Mouse (Mus musculus): Measurements from ENCODE around the gene Klre1.
"Not testable (repeated sequence)": the region's sequence is repeated elsewhere in the genome, so short reads cannot be mapped to it uniquely, and the experiment has no call there.

The Klre1 gene

DNA sequence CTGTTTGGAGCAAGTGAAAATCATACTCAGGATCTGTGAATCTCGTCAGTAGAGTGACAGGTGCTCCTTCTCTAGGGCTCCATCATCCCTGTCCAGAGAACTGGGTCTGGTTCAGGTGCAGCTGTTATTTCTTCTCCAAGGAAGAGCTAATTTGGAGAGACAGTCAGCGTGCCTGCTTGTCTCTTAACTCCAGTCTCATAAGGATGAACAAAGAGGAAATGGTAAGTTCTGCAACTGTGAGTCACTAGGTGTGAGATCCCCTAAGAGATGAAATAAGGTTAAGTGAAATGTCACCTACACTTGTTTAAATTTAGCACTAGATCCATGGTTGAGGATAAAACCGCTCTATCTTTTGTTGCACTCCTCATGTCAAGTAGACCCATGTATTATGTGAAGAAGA lies 5.3 kb downstream of the Klre1 start:
- no peak for DNase-seq (ENCODE audit: low read depth)

DNA sequence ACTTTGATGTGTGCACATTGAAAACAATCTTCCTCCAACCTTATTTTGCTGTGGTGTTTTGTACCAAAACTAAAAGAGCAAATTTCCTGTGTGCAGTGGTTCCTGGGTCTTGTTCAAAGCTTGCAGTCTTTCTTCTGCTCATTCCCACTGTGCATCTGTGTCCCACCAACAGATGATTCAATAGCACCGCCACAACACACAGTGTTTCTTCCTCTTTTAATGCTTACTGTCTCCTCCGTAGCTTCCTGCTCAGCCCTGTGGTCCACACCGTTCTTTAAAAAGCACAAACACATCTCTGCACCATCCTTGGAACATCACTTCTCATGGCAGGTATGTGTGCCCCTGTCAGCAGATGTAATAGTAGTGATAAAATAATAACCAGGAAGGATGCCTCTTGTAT lies 13.8 kb downstream of the Klre1 start, which contains the start of gene Klrd1:
TSS of gene Klrd1 (plus strand) at position 275 of the 400 bp plus-strand sequence.
- no peak for DNase-seq (ENCODE audit: low read depth)

DNA sequence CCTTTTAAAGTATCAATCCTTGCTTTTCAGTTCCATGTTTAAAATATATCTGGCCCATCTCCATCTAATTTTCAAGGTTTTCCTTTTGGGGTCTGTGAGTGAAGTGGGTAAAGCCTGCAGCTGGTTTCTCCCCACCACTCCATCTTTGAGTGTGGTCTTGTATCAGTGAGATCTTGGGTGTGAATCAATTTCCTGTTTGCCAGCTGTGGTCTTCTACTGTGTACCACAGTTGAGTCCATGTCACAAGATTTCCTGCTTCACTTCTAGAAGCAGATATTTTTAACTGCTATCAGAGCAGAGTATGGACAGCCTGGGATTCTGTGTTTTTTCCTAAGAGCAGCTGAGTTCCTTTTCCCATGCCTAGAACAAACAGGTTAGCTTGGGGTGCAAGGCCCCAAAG lies 30.7 kb downstream of the Klre1 start:
- DNase-seq (ENCODE audit: low read depth) = no peak

DNA sequence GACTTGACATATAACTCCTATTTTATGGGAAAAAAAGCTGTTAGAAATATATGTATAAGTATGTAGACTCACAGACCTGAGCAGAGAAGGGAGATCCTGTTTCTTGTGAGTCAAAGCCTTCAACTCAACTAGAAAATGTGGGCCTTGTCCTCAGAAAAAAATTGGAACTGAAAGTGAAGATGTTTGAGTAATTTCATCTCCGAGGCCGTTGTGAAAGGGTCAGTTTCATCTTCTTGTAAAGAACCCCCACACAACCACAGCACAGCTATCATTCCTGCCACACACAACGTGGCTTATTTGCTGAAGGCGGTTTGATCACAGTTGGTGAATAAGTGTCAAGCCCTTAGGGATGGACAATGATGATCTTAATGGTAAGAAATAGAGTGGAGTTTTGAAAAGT lies 46.0 kb downstream of the Klre1 start, which contains the start of gene Klrk1:
TSS of gene Klrk1 (minus strand) at position 130 of the 400 bp plus-strand sequence.
- DNase-seq (ENCODE audit: low read depth) = no peak

DNA sequence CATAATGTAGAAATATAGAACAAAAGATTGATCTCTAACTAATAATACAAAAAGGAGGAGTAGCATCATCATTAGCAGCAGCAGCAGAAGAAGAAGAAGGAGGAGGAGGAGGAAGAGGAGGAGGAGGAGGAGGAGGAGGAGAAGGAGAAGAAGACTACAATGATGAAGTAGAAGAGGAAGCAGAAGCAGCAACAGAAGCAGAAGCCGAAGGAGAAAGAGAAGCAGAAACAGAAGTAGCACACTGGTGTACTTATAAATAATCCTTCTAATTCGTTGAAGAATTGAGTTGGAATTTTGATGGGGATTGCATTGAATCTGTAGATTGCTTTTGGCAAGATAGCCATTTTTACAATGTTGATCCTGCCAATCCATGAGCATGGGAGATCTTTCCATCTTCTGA lies 53.3 kb downstream of the Klre1 start:
- not testable (repeated sequence) for DNase-seq (ENCODE audit: low read depth)

Measured in fibroblast of lung, adult 2 months (primary cell).